Mouse (Mus musculus): Measurements from ENCODE around the gene Pxn.
"Not testable (repeated sequence)": the region's sequence is repeated elsewhere in the genome, so short reads cannot be mapped to it uniquely, and the experiment has no call there.

The Pxn gene

DNA sequence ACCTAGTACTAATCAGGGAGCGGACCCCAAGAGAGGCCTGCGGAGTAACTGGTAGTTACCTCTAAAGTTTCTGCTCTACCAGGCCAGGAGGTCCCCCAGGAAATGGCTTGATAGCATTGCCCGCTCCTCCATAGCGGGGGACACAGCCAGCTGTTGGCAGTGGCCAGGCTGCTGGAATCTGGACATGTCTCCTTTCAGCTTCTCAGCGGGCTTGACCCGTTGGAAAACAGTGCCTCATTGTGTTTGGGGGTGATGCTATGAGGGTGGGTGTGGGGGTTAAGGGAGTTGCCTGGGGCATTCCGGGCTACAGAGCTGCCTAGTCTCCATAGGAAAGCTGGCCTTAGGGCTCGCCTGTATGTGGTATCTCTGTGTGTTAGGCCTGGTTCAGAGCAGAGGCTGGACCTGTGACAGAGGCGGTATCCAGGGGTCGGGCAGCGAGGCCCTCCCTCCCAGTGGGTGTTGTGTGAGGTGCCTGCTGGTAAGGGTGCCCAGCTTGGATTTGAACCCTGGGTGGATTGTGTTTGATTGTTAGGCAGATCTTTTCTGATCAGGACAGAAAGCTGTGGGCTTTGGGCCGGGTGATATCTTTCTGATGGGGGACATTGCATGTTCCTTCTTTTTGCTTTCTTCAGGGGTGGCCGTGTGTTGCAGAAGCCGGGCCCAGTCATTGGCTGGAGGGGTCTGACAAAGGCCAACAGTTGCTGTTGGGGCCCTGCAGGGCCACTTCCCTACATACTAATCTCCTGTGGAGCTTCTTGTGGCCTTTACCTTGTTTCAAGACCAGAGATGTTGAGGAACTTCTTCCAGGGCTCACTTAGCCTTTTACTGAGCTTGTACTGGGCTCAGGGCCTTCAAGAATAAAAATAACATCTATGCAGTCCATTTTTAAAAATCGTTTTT, 3.6 kb downstream of the Pxn start:
- no peak for DNase-seq

DNA sequence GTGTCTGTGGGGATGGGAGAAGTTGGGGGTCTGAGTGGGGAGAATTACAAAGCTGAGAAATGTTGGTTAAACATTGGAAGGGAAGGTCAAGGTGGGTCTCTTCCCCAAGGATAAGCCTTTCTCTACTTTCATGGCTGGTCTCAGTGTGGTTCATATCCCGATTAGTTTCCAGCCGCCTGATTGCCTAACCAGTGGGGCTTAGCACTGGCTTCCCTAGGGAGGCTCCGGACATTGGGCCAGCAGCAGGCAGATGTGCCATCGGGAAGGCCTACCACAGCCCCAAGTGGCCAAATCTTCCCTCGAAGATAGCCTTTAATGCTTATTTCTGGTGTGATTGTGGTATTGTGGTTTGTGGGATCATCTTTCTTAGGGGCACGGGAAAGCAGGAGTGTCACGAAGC, 5.9 kb downstream of the Pxn start:
- no peak for DNase-seq

DNA sequence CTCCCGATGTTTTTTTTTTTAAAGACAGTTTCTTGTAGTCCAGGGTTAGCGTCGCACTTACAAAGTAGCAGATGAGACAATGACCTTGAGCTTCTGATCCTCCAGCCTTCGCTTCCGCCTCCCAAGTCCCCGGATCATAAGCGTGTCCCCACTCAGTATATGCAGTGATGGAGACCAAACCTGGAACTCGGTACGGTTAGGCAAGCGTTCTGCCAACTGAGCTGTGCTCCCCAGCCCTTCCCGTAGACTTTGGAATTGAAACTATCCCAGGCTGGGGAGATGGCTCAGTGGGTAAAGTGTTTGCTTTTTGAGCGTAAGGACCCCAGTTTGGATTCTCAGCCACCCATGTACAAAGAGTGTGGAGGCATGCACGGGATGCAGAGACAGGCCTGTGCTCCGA, 6.8 kb downstream of the Pxn start:
- DNase-seq, result no peak

DNA sequence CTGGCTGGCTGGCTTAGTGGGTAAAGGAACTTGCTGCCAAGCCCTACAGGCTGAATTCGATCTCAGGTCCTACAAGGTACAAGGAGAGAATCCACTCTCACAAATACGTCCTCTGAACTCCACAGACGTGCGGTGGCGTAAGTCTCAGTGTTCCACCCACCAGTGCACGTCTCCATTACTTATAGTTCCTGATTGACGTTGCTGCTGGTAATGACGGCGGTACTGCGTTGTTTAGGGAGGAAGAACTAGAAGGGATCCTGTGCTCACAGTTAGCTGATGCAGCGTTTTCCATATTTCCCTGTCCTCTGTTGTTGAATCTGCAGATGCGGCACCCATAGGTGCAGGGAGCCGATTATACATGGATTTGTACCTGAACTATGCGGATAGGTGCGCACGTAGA, 7.2 kb downstream of the Pxn start:
- no peak for DNase-seq

DNA sequence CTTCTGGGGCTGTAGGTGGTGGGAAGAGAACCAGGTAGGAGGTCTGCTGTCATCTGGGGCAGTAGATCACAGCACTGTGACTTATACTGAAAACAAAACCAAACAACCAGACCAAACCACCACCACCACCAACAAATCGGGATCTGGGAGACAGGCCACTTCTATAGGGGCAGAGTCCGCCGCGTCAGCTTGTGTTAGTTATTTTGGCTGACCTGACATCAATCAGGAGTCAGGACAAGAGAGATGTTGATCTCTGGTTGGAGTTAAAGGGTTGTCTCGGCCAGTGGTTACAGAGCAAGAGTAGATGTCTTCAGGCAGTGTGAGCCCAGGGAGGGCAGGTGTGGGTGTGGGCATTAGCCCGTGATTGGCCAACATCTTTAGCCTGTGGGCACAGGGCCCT, 7.9 kb downstream of the Pxn start:
- no peak for DNase-seq

DNA sequence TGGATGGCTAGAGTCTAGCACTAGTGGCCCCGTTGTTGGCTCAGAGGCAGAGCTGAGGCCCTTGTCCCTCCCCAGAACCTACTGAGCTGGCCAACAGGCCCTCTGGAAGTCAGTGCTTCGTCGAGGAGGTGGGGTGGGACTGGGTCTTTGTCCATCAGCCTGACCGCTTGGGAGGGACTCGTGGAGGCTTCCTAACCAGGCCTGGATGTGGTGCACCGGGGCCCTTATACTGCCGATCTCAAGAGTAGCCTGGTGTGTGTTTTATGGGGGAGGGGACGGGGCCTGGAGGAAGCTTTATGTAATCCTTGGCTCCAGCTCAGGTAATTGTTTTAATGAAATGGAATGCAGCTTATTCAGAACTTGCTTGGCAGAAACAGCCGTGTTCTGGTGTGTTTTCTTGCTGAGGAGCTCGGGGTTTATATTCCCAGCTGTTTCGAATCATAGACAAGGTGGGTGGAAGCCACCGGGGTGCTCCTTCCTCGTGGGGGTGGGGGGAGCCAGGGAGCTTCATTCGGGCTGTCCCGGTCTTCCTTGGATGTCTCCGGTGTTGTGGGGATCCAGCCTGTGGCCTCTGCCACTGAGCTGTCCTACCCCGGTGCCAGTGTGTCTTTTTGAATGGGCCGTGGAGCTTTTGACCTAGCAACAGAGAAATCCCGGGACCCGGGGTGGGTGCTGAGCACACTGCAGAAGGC, 8.6 kb downstream of the Pxn start:
- no peak for DNase-seq

DNA sequence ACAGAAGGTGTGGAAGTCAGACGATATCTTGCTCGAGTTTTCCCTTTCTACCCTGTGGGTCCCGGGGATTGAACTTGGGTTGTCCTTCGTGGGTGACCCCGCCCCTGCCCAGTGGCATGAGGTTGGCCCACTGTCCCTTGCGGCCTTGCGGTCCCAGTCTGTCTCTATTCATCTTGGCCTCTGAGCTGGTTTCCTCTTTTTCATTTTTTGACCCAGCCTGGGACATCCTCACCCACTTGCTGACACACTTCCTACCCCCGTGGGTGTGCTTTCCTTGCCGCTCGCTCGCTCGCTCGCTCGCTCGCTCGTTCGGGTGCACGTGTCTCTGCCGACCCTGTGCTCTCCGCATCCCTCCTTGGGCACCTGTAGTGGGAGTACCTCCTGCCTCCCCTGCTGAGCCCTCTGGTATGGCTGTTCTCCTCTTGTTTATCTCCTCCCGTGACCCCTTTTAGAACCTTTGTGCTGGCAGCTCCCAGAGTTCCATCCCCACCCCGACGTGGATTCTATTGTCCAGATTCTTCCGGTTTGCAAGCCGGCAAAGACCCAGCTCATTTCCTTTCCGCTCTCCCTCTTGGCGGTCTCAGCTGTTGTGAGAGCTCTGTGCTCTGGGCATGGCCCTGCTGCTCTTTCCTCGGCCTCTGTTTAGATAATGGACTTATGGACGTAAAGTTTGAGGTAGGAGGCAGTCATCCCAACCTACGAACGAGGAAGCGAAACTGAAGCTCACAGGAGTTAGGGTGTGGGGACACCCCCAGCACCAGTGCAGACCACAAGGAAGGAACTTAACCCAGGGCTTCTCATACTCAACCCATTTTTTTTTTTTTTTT, 9.8 kb downstream of the Pxn start:
- no peak for DNase-seq

DNA sequence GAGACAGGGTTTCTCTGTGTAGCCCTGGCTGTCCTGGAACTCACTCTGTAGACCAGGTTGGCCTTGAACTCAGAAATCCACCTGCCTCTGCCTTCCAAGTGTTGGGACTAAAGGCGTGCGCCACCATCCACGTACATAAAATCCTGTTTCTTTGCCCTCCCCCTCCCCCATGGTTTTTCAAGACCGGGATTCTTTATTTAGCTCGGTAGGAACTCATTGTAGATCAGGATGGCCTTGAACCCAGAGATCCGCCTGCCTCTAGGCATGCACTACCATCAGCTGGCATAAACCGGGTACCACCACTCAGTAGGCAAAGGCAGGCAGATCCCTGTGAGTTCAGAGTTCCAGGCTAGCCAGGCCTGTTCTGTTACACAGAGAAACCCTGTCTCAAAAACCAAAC, 10.4 kb downstream of the Pxn start:
- DNase-seq, result no peak

DNA sequence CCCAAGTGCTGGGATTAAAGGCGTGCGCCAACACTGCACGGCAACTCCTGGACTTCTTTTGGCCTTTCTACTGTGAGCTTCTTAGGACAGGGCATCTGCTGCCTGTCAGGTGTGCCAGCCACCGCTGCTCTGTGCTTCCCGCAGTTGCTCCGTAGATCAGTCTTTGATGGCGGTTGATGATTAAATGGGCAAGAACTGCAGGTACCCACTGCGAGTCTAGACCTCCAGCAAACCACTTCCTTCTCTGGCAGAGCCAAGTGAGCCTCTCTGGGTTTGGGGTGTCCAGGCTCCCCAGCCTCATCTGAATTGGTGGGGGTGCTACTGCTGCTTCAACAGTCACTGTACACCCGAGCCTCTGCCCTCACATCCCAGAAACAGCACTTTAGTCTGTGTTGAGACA, 11.0 kb downstream of the Pxn start:
- no peak for DNase-seq

DNA sequence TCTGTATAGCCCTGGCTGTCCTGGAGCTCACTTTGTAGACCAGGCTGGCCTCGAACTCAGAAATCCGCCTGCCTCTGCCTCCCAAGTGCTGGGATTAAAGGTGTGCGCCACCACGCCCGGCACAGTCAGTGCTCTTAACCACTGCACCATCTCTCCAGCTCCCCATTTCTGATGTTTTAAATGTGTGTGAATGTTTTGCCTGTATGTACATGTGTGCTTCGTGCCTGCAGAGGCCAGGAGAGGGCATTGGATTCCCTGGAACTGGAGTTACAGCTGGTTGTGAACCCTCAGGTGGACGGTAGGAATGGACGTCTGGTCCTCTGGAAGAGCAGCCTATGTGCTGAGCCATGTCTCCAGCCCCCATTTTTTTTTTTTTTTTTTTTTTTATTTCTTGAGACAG, 11.7 kb downstream of the Pxn start:
- DNase-seq, result not testable (repeated sequence)

DNA sequence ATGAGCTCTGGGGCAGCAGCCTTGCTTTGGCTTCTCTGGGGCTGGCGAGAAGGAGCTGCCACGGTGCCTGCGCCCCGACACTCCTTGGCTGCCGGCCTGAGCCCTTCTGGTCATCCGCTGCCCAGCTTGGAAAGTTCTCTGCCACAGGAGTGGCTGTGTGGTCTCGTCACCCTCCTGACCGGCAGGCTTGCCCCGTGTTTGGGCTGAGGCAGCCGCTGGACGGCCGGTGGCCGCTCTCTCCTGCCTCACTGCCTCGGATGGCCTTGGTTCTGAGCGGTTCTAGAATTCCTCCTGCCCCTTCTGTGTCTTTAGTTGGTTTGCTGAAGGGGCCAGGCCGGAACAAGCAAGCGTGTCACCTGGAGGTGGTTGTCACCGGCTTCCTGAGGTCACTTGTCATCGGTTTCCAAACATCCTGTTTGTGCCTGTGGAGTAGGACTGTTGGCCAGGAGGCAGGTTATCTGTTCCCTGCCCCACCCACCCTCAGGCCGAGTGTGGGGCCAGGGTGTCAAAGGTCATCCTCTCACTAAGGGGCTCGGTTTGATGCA, 13.9 kb downstream of the Pxn start:
- no peak for DNase-seq

DNA sequence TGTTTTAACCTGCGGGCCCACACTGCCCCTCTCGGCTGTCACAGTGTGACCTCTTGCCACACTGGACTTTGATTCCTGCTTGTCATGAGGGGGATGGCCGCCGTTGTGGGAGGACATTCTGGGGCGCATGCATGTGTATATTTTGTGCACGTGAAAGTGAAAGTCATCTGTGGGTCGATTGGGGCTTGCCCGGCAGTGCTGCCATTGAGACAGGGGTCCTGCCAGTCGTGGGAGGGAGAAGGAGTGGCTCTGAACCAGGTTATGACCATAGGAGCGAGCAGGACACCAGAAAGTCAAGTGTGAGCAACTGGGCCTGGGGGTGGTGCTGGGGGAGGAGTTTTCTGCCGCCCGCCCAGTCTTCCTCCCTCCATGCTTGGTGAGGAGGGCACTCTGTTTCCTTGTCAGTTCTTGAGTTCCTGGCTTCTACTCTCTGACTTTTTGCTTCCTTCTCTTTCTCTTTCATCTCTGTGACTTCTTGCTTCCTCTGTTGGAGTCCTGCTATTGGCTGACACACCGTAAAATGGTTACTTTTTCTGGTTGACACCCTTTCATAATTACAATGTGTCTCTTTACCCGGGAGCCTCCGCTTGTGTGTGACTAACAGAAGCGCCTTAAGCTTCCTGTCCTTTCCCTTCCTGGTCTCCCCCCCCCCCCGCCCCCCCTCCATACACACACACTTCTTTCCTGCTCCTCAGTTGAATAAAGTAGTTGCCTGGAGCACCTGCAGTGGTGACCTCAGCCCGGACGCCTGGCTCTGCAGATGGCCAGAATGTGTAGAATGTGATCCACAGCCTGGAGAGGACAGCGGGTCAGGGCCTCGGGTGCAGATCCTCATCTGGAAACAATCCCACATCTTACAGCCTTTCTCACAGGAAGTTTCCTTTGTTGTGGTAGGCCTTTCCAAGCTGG, 15.3 kb downstream of the Pxn start:
- no peak for DNase-seq

DNA sequence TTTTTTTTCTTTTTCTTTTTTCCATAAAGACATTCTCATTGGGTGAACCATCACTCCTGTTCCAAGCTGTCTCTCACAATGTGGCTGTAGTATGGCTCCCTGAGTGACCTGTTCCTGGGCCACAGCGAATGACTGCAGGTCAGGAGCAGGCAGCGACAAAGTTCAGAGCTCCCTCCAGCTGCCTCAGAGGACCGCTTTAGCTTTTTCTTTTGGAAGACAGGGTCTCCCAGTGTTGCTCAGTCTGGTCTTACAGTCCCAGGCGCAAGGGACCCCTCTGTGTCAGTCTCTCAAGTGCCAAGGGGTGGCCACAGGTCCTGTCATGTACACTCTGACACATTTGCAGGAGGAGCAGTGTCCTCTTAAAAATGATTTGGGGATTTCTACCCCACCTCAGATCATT, 16.1 kb downstream of the Pxn start:
- no peak for DNase-seq

DNA sequence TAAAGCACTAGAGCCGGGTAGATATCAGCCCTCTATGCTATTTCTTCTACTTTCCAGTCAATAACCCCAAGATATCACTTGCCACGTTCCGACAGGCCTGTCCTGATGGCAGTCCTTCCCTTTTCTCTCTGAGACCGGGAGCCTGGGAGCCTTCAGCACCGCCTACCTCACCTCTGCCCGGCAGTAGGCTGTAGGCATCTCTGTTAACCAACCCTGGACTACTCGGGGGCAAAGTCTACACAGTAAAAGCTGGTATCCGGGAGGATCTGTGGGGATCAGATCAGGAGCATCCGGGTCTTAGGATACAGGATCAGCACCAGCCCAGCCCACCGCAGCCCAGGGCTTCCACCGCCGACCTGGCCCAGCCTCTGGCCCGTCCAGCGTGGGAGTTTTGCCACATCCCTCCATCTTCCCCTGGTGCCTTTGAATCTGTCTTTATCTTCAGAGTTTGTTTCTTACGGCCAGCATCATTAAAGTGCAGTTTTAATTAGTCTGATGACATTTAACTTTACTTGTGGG, 16.6 kb downstream of the Pxn start:
- DNase-seq, result no peak

DNA sequence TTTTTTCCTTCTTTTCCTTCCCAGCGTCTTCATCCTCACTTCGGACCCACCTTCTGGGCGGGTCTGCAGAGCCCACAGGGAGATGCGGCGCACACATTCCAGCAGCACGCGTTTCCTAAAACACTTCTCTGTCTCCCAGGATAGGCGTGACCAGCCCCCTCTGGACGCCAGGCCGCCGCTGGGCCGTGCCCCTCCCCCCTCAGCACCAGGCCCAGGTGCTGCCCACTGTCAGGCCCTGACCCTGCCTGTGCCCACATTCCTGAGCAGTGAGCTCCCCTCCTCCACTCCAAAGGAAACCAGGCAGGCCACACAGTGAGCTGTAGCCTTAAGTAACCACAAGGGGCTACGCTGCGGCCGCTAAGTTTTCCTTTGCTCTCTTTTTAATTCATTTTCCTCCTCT, 17.5 kb downstream of the Pxn start:
- no peak for DNase-seq

DNA sequence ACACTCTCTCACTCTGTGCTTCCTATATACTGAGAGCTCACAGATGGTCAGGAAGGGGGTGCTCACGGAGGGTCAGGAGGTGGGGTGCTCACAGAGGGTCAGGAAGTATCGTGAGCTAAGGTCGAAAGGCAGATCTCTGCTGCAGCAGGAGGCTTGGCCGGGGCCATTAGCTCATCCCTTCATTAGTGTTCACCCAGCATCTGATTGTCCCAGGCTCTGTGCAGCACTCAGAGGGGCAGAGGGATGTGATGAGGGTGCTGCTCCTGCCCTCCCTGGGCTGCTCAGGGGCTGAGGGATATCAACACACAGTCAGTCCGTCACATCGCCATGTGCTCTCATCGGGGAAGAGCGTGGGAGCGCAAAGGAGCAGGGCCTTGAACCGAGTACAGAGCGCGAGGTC, 18.0 kb downstream of the Pxn start:
- no peak for DNase-seq

DNA sequence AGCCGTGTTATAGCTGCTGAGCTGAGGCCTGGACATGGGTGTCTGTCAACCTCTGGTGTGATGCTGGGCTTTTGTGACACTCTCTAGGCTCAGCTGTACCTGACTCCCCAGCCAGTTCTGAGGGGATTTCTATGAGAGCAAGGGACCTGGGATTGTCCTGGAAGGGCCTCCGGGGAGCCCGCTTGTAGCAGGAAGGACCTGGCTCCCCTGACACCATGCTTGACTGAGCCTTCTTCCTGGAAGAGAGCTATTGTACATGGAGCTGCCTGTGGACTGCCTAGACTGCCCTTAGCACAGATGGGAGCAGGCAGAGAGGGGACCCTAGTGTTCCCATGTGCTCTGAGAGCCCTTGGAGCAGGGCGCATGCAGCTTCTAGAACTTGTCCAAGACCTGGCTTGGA, 18.9 kb downstream of the Pxn start:
- no peak for DNase-seq

DNA sequence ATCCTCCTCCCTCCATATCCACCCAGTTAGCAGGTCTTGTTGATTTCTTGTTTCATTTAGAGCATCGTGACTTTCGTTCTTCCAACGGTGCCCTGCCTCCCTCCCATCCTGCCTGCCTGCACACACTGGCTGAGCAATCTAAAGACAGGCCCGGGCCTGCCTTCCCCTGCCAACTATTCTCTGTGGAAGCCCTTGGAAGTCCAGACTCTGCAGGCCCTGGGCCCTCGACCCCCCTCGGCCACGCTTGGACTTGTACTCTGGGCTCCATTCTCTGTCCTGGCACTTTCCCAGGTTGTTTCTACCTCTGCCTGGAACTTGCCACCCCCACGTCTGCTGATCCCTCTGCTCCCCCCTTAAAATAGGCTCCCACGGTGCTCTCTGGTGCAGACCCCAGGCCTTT, 19.5 kb downstream of the Pxn start:
- DNase-seq, result no peak

DNA sequence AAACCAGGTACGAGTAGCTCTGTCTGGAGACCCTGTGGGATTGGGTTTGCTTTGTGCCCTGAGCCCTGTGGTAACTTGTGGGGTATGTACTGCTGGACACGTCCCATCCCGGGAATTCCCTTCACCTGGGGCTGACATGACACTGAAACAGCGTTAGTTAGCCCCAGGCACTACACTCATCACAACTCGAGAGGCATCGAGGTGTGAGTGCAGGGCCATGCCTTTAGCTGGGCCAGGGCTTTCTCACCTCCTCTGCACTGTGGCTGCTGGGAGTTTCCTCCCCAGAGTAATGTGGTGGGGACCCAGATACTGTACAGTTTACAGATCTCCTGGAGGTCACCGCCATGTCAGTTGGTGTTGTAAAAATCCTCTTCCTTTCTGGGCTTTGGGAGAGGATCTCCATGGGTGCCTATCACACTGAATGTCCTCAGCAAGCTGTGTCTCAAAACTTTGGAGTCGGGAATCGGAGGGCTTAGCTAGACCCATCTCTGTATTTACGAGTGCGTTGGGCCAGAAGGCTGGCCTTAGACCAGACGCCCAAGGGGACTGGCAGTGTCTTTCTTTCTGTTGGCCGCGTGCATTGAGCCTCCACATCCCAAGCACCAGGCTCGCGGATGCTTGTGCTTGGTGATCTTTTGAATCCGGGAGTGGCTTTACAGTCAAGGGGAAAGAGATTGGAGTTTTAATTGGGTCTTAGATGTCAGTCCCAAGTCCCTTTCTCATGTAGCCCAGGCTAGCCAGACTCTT, 20.2 kb downstream of the Pxn start:
- DNase-seq, result no peak

DNA sequence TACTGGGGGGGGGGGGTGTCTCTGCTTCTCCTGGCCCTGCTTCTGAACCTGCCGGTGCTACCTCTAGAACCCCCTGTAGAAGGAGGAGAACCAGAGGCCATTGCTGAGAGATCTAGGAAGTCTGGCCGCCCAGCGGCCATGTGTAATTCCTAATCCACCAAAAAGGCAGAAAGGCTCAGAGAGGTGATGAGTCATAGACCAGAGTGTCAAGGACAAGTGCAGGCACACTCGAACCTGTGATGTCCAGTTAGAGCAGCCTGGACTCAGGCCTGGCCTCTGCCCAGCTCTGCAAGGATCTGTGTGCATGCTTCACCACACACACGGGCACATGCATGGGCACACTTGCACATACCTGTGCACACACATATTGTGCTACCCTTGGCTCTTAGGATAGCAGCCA, 21.7 kb downstream of the Pxn start:
- DNase-seq, result no peak

DNA sequence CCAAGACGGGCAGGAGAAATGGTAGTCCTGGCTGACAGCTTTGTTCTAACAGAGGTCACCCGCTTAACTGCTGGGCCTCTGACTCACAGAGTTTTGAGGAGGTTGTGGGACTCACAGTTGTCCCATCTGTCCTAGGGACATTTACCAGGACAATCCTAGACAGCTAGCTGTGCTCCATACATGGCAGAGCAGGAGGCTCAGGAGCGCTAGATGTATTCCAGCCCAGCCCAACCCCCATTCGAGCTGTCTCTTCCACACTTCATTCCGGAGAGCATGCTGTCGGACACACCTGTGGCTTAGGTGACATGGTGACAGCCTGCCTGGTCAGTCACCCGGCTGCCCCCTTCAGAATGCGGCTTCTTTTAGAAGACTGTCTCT, 22.9 kb downstream of the Pxn start:
- no peak for DNase-seq
